Mouse (Mus musculus): ENCODE results near the gene Ahrr.
A peak's percentile ranks its signal among the peaks of the same experiment; 100 is the strongest.

Gene Ahrr

GRCm38 (mm10) chr13:74237574-74237973 is 54.6 kb downstream of the Ahrr start:
- no peak for DNase-seq

DNA sequence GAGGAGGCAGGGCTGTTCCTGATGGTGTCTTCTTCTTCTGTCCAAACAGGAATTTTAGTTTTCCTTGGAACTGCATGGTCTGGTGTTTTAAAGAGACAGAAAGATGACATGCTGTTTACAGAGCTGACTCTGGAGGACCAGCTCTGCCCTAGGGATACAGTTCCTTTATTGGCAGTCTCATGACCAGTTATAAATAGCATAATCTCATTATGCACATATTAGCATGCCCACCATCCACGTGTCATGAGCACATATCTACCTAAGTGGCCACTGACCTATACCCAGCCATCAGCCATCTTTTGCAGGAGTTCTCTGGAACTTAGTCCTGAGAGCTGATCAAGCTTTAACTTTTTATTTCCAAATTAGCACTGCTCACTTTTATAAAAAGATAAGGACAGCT is 71.5 kb downstream of the Ahrr start:
- no peak for DNase-seq

DNA sequence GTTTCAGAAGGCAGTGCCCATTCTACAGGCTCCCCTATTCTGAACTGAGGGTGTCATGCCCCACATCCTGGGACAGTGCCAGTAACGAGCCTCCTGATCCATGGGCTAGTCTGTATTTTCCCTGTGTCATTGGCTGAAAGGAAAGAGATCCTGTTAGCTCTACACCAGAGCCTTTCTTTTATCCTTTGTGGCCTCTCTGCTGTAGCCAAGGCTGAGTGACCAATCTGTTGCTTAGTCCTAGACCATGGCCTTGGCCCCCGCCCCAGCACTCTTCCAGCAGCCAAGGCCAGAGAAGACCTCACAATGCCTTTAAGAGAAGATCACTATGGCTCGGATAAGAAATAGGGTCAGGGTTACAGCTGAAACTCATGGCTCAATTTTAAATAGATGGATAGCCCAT is 73.7 kb downstream of the Ahrr start:
- no peak for DNase-seq

GRCm38 (mm10) chr13:74208986-74209345 is 83.2 kb downstream of the Ahrr start:
- DNase-seq: no peak

DNA sequence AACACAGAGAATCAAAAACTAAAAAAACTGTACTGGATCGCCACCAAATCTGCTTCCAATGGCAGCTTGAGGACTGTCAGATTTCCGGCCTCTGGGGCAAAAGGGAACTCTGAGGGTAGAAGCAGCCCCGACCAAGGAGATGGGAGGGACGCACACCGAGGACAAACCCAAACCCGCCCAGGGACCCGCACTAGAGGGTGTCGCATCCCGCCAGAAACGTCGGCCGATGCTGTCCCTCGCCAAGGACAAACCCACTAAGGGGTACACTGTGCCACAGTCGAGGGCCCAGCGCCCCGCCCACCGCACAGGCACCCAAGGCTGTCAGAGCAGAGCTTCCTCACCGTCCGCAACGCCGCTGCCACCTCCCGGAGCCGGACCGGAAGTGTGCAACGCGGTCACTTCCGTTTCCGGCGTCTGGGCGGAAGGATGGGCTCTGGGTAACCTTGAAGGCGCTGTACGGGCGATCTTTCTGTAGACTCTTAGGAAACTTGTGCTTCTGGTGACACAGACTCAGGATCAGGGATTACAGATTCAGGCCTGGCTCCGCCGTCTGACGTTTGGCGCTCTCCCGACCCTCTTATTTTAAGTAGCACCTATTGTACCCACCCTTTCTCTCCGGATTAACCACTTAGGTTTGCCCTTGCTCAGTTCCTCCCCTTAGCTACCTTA is 83.7 kb downstream of the Ahrr start, which contains the start of gene Exoc3:
Gene Exoc3 (minus strand): TSS at position 416 of the 669 bp plus-strand sequence.
- DNase-seq: peak; percentile 94

- no peak for DNase-seq
Measured at GRCm38 (mm10) chr13:74196451-74196850, 95.7 kb downstream of the Ahrr start.

DNA sequence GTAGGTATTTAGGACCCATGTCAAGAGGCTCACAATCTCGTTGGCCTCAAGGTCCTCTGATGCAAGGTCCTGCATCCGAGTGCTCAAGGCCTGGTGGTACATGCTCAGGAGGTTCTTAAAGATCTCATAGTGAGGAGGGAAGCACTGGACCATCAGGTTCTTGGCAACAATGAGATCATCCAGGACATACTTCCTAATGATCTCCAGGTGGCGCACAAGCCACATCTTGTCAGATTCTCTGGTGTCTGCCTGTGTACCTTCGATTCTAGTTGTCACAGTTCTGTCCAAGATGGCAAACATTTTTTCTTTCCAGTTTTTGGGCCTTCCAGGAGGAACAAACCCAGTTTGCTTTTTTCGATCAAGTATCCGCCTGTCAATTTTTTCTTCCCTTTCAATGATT is 99.5 kb downstream of the Ahrr start:
- DNase-seq: peak; percentile 39

DNA sequence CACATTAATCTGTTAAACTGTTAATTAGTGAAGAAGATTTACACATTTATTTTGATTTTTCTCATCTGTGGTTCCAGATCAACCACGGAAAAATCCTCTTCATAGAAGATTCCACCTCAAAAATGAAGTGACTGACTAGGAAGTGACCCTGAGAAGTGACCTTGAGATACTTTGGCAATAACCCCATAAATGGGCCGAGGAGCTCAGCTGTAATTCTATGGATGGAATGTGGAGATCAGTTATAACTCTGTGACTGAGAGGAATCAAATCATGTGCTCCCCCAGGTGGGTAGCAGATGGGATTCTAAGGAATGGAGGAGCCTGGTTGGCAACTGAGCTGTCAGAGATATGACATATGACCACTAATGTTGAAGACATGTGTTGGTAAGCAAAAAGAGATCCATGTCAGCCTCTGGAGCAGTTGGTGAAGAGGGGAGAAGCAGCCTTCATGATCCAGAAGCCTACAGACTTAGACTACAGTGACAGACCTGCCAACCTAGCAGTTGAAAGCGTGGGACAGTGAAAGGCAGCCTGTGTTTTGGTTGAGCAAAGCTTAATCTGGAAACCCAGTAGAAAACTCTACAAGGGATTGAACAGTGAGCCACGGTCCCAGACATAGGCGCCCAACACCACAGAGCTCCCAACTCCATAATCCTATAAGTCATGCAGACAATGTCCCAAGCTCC is 109.0 kb downstream of the Ahrr start:
- no peak for DNase-seq

- DNase-seq: no peak
Measured at GRCm38 (mm10) chr13:74172036-74172435, 120.1 kb downstream of the Ahrr start.

- DNase-seq: no peak
Measured at GRCm38 (mm10) chr13:74169446-74170164, 122.5 kb downstream of the Ahrr start.

DNA sequence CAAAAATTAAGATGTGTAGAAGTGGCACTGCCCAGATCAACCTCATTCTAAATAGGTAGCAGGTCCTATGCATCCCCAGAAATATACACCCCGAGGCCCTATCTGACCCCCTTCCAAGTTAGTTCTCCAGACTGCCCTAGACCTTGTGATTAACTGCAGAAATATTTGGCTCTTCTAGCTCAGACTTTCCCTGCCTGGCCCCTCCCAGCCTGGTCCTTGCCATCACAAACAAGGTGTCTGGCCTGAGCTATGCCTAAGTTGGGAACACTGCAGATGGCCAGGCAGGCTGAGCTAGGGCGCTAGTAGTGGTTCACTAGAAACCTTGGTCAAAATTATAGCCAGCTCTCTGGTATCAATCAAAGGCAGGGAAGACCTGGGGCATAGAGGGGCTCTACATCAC is 124.6 kb downstream of the Ahrr start:
- no peak for DNase-seq

DNA sequence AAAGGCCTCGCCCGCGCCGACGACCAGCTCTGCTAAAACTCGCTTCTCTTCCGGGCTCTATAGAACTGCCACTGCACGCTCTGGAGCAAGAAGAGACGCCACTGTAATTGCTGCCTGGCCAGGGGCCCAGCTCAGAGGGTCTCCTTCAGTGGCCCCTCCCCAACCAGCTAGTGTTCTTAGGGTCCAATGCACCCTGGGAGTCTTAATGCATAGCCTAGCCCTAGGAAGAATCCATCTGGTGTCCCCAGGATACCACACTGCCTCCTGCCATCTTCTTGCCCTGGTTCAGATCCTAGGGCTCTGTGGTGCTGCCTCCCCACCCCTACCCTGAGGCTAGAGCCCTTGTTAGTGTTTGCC is 125.1 kb downstream of the Ahrr start:
- DNase-seq: no peak

- DNase-seq: peak; percentile 72
Measured at GRCm38 (mm10) chr13:74166348-74167056, 125.6 kb downstream of the Ahrr start.

Data from retina, postnatal 1 day (tissue).